Mouse (Mus musculus) heart, postnatal 4 days (tissue): ENCODE data around the gene Bcl2l2. TPM values are rescaled to one million over a fixed set of nuclear protein-coding genes. Genes with fewer than 3 reads are reported as not detected.

Experiments used
- DNase-seq: peaks from one replicate; pipeline ENCODE4 v3.0.0; 2021
- total RNA-seq, 2 experiments: library from RNA; stranded (reverse); gene quantifications; 2 replicates each; pipeline ENCODE4 v1.2.3; 2021

Gene Bcl2l2
- total RNA-seq: 10 to 100 TPM; 37.5 to 39.2 TPM

DNA sequence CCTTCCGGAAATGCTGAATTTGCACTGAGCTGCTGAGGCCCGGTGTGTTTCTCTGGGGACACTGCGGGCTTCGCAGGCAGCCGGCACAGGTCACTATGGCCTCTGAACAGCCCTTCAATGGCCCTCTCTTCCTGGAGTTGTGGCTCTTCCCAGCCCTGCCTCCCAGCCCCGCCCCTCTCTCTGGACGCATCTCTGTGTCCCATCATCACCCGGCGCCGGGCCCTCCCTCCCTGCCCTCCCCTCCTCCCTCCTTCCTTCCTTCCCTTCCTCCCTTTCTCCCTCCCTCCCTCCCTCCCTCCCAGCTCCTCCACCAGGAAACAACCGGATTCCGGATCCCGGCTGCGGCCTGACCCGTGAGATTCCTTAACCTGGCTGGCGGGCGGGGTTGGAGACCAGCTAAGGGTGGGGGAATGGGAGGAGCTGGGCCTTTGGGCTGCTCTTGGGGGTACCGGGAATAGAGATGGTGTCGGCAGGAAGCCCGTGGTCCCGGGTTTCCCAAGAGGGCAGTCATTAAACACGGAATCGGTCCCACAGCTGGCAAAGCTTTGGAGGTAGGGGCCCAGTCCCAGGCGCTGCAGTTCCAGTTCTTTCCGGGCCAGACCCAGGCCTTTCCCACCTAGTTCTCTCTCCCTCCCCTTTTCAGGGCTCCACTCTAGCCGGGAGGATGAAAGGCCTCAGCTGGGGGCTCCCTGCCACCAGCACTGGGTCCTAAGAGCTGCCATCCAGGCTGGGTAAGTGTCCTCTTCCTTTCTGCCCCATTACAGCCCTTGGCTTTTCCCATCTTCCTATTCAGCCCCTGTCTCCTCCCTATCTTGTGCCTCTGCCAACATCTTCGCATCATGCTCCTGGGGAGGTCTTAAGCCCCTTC is at the start of gene Bcl2l2, which contains the start of gene Gm20521:
TSS of gene Bcl2l2 (plus strand) at position 224 of the 868 bp plus-strand sequence.
TSS of gene Gm20521 (plus strand) at position 288 of the 868 bp plus-strand sequence.
- peak; percentile 88 for DNase-seq

DNA sequence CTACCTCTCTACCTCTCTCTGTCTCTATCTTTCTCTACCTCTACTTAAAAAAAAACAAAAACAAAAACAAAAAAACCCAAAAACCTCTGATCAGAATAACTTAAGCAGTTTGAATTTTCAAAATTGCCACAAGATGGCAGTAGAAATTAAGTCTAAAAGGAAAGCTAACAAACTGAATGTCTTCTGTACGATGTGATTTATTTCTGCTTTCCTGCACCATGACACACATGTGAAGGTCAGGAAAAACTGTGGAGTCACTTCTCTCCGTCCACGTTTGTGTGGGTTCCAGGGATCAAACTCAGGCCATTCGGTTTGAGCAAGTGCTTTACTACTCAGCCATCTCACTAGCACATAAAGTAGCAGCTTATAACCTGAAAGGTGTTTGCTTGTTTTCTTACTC is 39.7 kb upstream of the Bcl2l2 start:
- DNase-seq: no peak

DNA sequence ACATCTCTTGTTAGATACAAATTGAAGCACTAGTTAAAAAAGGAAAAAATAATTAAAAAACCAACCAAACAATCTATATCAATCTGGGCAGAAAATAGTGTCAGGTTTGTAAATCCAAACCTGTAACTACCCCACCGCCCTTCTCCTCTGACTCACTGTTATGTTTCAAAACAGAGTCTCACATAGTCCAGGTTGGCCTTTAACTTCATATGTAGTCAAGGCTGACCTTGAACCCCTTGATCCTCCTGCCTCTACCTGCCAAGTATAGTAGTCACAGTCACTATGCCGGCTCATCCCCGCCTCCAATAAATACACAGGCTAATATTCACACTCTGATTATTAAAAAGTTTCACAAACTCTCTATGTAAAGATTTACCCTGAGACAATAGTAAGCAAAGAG is 27.5 kb upstream of the Bcl2l2 start:
- no peak for DNase-seq

DNA sequence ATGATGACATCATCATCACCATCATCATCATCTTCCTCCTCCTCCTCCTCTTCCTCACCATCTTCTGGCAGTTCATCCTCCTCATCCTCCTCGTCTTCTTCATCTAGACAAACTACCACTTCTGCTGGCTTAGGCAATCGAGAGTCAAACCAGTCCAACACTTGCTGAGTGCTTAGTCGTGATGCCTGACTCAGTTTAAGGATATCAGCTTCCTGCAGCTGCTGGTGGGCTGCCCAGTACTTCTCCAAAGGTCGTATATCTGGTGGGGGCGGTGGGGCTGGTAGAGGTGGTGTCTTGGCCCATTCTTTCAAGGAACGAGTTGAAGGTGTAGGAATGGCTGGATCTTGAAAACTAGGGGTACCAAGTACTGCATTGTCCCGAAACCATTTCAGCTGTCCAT is 26.5 kb upstream of the Bcl2l2 start:
- no peak for DNase-seq

DNA sequence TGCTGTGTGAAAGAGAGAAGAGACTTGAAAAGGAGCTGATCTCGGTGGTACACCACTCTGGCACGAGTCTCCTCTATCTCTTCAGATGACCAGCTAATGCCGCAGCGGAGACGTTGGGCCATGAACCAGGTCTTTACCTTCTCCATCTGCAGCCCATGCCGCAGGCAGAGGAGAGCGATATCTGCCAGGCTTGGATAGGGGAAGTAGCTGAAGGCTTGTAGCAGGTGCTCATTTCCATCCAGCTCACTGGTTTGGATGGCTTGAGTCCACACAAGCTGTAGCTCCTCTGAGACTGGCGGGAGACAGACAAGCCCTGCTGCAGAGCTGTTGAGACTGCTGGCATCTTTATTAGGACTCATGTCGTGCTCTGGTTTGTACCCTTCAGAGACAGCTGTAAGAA is 25.3 kb upstream of the Bcl2l2 start:
- no peak for DNase-seq

DNA sequence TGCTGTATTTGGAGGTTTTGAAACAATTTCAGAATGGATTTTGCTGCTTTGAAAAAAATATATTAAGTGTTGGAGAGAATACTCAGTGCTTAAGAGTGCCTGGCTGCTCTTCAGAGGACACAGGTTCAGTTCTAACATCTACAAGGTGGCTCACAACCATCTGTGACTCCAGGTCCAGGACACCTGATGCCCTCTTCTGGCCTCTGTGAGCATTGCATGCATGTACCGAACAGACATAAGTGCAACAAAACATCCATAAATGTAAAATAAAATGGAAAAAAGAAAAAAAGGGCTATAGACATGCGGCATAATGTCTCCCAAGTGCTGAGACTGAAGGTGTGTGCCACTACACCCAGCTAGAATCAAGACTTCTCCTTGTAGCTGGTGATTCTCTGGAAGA is 22.7 kb upstream of the Bcl2l2 start:
- peak; percentile 71 for DNase-seq

DNA sequence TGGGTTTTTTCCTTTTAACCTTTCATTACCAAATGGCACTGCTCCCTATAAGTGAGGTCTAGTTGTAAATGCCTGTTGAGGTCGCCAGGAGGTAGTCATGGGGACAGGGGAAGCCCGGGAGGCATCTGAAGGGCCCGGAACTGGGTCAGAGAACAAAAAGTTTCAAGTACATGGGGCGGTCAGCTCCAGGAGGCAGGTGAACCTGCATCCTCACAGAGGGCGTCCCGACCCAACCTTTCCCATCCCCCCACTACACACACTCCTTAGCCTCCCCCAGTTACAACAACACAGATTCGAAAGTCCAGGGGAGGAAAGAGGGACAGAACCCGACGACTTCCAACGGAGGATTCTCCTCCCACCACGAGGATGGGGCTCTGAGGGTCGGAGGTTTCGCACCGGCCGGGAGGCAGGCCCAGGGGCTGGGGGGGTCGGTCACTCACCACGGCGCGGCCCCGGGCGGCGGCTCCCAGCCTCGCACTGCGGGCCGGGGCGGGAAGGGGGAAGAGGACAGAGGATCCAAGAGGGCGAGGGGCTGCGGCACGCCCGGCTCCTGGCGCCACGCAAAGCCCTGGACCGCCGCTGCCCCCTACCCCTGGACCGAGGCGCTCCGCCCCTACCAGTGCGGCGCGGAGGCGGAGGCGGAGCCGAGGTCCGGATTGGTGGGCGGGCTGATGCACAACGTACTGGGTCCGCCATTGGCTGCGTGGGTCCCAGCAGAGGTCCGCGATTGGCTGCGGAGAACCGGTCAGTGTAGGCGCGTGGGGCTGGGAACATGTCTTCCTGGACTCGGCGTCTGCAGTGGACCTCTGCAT is 19.5 kb upstream of the Bcl2l2 start:
- DNase-seq: peak; percentile 95

DNA sequence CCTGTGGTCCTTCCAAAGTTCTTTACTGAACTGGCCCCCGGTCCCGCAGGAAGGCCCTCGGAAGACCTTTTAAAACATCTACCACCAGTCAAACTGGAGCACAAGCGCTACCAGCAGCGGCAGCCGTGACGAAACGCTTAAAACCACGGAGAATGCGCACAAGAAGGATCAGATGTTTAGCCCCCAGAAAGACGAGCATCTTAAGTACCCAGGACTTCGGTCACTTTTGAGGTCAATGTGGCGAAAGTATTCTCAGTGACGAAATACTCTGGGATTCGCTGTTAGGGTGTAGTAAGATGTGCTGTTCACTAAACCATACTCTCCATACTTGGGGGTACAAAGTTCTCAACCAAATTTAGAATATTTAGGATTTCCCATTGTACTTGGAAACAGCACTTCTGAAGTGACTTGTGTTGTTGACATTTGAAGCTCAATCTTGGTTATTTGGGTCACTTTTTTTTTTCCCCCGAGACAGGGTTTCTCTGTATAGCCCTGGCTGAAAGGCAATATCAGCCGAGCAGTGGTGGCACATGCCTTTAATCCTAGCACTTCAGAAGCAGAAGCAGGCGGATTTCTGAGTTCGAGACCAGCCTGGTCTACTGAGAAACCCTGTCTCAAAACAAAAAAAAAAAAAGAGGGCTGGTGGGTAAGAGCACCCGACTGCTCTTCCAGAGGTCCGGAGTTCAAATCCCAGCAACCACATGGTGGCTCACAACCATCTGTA is 18.7 kb upstream of the Bcl2l2 start:
- DNase-seq: no peak

DNA sequence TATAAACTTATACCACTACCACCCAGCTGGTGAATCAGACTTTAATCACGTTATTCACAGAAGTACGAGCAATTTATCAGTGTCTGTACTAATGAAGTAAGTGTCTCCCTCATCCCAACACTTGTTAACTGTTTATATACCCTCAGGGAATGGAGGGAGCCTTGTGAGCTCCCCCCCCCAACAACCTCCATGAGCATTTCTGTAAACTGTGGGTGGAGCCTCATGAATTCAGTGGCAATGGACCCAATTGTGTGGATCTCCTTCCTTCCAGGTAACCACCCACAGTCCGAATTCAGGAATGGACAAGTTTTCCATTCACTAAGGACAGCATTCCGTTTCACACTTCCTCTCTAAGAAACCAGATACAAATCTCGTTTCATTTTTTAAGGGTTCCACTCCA is 17.6 kb upstream of the Bcl2l2 start:
- no peak for DNase-seq

DNA sequence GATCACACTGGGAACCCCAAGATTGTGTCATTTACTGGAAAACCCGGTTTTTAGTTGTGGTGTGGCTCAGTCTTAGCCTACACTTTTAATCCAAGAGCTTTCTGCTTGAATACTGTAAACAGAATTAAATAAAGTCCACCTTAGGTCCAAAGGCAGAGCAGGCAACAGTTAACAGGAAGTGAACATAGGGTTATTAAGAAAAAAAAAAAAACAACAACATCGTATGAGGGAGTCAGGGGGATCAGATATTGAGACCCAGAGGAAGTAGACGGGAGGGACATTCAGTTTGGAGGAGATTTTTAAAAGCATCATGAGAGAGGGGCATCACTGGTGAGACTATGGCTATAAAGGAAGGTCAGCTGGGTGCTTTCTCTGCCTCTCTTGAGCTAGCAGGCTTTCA is 16.9 kb upstream of the Bcl2l2 start:
- no peak for DNase-seq

DNA sequence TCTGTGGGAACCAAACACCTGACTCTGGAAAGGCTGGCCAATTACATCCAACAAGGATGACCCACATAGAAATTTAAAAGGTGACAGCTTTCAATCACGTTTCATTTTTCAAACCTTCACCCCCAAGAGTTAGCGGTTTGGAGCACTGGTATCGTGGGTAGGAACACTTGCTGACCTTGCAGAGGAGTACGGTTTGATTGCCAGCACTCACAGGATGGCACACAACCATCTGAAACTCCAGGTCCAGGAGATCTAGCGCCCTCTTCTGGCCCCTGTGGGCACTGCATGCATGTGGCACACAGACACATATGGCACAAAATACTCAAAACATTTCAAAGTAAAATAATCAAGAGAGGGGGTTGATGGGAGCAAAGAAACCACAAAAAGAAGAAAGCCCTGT is 16.2 kb upstream of the Bcl2l2 start:
- DNase-seq: no peak

DNA sequence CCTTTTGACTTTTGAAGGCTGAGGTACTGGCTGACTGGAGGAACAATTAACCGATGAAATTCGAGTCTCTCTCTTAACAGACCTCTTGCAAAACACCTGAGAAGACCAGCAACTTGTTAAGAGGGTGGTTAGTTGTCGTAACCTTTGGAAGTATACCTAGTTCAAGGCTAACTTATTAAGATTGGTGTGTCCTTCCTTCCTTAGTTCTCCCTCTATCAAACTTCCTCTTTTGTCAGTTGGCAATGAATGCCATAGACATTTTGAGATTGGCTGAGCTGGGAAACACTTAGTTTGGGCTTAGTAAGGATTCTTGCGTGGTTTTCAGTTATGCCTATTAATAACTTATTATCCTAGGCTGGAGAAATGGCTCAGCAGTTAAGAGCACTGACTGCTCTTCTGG is 15.2 kb upstream of the Bcl2l2 start:
- no peak for DNase-seq

DNA sequence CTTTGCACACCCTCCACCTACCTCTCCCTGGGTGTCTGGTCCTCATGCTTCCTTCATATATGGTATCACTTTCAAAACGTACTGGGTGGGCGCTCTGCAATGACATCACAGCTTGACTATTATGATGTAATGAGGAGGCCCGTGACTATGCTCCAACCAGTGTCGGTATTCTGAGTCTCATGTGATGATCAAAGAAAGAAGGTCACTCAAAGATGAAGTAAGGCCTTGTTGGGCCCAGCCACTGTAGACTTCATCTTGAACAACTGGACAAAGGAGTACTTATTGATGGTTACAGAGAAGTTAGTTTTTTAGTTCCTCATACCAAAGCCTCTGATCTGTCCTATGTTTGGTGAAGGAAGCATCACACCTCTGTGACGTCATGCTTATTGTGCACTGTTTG is 12.3 kb upstream of the Bcl2l2 start, which contains the start of gene Homez:
TSS of gene Homez (minus strand) at position 101 of the 400 bp plus-strand sequence.
- no peak for DNase-seq

DNA sequence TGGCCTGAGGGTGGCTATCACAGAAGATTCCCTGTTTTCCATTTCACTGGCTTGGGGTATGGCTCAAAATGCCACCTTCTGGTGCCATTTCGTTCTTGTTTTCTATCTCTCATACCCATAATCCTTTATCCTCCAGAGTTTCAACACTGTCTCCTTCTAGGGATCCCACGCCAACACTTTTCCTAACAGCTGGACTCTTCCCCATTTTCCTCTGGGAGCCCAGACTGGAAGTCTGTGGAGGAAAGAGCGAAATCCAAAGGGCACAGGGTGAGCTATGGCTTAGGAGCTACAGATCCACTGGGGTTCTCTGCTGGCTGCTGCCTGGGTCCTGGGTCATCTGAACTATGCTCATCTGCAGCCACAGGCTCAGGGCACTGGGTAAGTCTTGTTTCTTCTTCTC is 9.0 kb upstream of the Bcl2l2 start:
- DNase-seq: no peak

DNA sequence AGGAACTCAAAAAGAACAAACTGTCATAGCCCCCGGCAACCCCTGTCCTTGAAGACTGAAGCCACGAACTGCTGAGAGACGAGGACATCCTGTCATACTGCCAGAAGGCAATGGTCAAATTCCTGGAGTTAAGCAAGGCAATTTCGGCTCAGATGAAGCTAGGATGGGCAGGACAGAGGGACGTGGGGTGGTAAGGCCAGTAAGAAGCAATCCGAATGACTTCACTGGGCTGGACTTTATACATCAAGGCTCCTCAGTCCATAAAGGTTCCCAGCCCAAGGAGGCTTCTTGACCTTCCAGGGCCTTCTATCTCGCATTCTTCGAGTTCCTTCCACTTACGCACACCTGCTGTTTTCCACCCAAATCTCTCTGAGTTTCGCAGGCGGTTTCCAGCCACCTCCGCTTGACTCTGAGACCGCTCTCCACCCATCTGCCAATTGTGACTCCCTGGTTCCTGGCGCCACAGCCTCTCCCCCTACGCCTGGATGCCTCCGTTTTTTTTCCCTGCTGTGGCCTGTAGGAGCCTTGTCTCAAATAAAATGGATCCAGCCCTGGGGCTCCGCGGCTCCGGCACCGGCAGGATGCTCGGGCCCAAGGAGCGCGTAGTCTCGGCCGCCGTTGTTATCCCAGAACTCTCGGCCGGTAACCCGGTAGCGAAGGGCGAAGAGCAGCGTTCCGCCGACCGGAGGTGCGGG is 7.2 kb upstream of the Bcl2l2 start:
- DNase-seq: no peak

DNA sequence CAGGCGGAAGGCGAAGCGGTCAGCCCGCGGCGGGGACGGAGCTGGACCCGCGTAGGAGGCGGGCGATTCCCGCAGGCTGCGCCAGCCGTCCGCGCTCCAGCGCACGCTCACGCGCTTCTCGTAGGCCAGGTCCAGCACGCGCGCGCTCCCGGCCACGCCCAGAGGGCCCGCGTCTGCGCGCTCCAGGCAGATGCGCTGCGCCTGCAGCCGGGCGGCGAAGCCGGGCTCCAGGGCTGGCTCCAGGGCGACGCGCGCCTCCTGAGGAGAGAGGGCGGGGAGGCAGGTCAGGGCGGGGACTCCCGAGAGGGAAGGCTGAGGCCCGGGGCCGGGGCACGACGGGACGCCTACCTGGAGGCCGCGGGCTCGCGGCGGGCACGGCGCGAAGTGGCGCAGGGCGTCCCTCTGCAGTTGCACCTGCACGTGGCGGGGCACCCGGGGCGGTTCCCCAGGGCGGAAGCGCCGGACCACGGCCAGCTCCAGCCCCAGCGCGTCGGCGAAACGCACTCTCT is 6.6 kb upstream of the Bcl2l2 start:
- peak; percentile 88 for DNase-seq

DNA sequence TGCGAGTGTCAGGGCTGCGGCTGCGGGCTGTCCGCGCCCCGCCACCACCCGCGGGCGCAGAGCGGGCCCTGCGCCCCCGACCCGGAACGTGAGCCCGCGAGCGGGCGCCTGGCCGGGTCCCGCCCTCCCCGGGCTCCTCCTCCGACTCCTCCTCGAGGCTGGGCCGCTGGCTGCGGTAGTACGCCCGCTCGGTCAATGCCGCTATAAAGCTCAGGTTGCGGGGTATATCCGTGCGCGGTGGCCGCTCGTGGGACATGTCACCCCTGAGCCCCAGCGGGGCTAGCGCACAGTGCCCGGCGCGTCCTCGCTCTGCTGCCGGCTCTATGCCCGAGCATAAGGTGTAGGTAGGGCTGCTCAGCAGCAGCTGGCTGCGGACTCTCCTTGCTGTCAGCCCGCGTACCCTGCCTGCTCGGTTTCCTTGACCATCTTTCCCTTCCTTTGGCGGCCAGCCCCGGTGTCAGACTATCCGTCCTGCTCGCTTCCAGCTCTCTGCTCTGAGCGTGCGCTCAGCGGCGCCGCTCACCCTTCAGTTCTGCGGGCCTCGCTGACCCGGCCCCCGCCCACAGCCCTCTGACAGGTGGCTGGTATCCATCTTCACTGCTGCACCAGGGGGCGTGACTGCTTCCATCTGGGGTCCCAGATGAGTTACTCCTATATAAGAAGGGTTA is 6.0 kb upstream of the Bcl2l2 start, which contains the start of gene Ppp1r3e:
TSS of gene Ppp1r3e (minus strand) at position 503 of the 668 bp plus-strand sequence.
- DNase-seq: peak; percentile 66

DNA sequence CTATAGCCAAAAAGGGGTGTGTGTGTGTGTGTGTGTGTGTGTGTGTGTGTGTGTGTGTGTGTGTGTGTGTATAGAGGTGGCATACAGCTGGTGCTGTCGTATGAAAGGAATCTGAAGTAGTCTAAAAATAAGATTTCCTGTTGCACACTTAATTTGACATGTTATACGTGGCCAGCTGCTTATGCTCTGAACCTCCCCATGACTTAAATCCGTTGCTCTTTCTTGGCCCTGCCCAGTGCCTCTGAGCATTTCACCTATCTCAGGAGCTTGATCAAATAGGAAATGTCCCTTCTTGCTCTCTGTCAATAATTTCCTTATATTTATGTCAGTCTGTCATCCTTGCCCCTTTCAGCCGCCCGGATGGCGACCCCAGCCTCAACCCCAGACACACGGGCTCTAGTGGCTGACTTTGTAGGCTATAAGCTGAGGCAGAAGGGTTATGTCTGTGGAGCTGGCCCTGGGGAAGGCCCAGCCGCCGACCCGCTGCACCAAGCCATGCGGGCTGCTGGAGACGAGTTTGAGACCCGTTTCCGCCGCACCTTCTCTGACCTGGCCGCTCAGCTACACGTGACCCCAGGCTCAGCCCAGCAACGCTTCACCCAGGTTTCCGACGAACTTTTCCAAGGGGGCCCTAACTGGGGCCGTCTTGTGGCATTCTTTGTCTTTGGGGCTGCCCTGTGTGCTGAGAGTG is 990 bp downstream of the Bcl2l2 start:
- DNase-seq: no peak

DNA sequence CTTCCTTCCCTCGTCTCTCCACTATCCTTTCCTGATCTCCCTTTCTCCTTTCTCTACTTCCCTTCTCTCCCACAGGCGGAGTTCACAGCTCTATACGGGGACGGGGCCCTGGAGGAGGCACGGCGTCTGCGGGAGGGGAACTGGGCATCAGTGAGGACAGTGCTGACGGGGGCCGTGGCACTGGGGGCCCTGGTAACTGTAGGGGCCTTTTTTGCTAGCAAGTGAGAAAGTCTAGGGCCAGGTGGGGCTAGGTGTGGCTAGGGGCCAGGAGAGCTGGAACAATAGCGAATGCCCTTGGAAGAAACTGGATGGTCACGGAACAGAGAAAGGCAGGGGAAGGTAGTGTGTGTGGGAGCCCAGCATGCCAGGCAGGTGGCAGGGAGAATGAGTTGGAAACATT is 2.1 kb downstream of the Bcl2l2 start:
- no peak for DNase-seq

DNA sequence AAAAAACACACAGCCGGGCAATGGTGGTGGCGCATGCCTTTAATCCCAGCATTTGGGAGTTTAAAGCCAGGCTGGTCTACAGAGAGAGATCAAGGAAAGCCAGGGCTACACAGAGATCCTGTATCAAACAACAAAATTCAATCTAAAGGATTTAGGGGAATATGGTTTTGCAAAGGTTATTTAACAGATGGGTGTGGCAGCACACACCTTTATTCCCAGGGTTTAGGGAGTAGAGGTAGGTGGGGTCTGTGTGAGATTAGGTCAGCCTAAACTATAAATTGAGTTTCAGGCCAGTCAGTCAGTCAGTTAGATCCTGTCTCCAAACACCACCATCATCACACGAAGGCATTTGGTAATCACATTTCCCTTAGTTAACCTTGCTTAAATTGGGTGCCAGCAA is 9.0 kb downstream of the Bcl2l2 start, which contains the start of gene Pabpn1:
TSS of gene Pabpn1 (plus strand) at position 301 of the 400 bp plus-strand sequence.
- DNase-seq: no peak
